Mouse (Mus musculus) brain, adult 2 months (tissue): ENCODE measurements around the gene Tmem41a.
"Not testable (repeated sequence)": the region's sequence is repeated elsewhere in the genome, so short reads cannot be mapped to it uniquely, and the experiment has no call there.

Source experiments
- DNase-seq: peaks from one replicate; pipeline ENCODE4 v3.0.0; 2011; ENCODE audit warnings: low read depth, low spot score

The Tmem41a gene

DNA sequence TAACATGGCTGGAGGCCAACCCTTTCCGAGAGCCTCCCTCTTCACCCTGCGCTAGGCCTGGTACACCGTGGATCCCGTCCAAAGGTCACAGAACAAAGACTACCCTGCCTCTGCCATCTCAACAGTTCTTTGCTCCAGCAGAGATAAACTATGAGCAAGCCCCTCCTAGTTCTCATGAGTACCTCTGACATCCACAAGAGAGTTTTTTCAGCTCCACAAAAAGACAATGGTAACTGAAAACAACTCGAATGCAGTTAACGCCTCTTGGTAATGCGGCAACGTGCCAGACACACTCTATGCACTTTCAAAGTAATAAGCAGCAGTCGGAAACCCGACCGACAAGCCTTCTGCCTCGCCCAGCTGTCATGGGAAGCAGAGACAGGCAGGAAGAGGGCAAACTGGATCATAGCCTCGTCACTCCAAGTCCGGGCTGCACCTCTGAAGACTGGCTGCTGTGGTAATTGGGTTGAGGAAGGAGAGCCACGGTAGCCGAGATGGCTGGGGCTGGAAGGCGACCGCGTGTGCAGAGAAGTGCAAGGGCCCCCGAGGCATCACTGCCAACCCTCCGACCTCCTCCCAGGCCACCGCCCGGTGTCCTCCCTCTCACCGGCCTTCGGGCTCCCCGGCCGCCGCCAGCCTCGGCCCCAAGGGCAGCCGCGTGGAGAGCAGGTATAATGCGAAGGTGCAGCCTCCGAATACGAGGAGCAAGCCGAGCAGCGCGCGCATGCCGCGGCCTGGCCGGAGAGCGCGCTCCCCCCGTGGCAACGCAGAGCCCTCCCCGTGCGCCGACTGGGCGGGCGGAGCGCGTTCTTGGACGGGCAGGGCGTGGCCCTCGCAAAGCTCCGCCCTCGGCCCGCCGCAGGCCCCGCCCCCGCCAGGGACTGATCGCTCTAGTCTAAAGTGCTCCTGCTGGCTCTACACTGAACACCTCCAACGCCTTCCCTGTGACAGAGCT, at the start of gene Tmem41a:
Gene Tmem41a, minus strand, starts transcription at position 792 of the 955 bp plus-strand sequence.
- DNase-seq = peak; percentile 95

DNA sequence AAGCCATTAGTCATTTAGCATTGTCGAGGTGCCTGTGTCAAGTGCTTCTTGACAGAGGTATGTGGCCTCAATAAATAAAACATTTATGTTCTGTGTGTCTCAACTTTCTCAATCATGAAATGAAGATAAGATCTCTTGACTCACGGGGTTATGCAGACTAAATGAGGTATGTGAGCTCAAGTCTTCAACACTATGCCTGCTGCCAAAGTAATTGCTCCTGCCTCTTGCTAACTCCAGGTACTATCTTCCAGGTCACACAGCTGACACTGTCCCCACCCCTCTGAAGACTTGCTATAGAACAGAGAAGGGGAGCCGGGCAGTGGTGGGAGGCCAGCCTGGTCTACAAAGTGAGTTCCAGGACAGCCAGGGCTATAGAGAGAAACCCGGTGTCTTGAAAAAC, 49.0 kb upstream of the Tmem41a start:
- DNase-seq = no peak

DNA sequence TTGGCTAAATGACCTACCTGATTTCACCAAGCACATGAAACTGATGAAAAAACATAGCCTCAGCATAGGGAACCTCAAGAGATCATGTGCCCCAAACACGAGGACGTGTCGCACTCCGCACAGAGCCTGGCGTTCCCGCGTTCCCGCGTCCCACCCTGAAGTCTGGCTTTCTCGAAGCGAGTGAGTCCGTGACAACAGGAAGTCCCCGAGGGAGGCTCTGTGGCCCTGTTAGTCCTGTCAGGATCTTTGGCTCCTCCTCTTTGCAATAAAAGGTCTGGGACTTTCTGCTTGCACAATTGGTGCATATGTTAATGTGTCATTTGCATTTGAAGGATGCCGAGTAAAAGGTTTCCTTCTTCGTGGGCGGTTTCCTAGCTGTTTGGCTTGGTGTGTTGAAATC, 48.0 kb upstream of the Tmem41a start, which contains the start of gene Liph:
Gene Liph, minus strand, starts transcription at position 360 of the 400 bp plus-strand sequence.
- DNase-seq = peak; percentile 24

DNA sequence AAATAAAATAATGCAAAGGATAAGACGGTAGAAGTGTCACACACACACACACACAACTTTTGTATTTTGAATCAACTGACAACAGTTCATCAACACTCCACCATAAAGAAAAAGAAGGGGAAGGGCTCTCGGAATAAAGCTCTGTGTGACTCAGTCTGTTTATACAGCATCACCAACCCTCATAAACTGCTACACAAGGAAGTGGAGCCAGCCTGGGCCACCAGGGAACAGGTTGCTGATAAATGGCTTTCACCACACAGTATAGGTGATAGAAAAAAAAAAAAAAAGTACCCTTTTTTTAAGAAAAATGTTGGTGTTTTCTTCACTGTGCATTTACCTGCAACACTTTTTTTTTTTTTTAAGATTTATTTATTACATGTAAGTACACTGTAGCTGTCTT, 44.4 kb upstream of the Tmem41a start:
- DNase-seq = no peak

DNA sequence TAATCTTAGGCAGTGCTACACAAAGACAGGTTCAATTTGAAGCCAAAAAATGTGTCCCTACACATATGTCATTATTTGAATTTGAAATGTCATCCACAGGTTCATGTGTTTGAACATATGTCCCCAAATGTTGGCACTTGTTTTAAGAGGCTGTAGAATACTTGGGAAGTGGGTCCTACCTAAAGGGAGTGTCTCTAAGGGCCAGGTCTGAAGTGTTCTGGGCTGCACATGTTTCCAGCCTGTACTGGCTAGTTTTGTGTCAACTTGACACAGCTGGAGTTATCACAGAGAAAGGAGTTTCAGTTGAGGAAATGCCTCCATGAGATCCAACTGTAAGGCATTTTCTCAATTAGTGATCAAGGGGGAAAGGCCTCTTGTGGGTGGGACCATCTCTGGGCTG, 43.5 kb upstream of the Tmem41a start:
- DNase-seq = not testable (repeated sequence)

DNA sequence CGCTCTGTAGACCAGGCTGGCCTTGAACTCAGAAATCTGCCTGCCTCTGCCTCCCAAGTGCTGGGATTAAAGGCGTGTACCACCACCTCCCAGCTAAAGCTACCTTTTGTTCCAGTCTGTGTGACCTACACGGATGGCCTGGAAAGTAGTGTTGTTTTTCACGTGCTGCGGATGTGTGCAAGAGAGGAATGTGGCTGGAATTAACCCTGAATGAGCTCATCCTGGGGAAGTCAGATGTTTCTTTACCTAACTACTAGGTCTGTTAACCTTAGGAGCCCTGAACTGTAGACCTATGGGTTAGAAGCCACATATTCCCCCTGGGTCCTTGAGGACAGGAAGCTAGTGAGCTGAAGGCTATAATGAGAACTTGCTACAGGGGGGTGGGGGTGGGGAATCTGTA, 40.6 kb upstream of the Tmem41a start:
- DNase-seq = no peak

DNA sequence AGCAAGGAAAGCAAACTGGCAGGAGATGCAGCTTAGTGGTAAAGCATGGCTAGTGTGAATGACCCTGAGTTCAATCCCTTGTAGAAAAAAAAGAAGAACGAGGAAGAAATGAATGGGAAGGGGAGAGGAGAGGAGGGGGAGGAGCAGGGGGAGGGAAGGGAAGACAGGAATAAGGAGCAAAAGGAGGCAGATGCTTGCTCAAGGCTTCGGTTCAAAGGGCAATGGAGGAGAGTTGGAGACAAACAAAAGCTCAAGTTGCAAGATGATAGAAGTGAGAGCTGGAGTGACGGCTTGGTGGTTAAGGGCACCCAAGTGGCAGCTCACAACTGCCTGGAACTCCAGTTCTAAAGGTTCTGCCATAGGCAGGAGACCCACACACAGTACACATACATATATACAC, 38.8 kb upstream of the Tmem41a start:
- DNase-seq = no peak

DNA sequence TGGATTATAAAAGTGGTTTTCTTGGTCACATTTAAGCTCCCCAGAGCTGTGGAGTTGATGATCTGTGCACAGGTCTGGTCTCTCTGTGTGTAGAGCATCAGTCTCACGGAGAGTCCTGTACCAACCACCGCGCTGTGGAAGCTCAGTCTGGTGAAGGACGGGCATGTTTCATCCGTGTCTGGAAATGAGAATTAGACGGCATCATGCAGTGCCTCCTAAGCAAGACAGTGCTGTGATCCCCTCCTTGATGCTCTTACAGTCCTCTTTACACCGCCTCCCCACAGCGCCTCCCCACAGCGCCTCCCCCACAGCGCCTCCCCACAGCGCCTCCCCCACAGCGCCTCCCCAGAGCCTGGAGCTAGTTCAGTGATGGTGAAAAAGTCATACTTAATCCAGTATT, 36.7 kb upstream of the Tmem41a start:
- no peak for DNase-seq

DNA sequence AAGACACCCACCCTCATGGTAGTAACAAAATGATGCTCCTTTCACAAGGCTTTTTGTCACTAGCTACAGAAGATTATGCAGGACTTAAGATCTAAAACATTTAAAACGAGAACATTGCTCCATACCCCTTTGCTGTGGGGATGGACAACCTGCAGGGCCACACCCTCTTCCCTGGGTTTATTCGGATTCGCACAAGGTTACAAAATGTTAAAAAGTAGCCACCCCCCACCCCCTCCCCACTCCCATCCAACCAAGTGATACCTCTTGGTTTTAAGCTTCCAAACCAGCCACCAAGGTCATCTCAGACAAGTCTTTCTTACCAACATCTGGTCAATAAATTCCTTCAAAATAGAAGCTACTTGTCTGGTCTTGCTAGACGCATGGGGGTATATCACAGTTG, 36.2 kb upstream of the Tmem41a start:
- DNase-seq = no peak

DNA sequence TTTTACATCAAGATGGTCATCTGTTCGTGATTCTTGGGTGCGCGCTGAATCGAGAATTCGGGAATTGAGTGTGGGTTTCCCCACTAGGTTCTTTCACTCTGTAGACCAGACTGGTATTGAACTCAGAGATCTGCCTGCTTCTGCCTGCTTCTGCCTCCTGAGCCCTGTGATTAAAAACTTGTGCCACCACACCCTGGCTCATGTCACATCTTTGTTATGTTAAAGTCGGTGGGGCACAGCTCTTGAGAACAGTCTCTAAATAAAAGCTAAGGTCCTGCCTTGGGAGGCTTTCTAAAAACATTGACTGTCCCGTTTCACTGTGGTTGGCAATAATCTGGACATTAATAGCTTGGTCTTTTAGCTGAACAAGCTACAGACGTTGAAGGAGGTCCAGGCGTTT, 35.8 kb upstream of the Tmem41a start:
- no peak for DNase-seq

DNA sequence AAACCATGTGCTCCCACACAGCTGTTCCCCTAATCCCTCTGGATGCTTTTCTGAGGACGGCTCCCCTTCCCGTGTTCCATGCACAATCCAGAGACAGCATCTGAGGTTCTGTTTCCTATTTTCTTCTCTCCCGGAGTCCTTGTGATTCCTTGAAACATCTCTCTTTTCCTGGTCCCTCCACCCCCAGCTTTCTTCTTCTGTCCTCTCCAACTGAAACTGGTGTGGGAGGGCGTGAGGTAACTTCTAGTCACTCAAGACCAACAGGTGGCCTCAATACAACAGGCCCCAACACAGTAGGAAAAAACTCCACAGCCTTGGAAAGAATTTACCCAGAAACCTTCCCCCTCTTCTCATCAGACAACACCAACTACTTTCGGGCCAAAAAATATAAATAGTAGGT, 30.0 kb upstream of the Tmem41a start:
- DNase-seq = peak; percentile 48

DNA sequence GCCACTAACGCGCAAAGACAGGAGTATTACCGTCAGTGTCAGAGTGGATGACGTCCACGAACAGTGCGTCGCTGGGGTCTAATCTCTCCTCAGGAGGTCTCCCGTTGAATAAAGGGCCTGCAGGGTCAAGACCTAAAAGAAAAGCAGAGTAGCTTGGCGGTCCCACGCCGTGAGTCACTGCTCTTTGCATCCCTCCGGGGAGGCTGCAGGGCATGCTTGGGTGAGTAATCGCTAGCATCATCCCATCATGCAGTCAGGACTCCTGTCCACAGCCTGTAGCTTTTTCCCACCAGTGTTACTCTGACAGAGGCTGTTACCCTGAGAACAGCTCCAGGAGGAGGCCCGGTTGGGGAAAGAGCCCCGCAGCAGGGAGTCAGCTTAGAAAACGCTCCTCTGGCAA, 28.9 kb upstream of the Tmem41a start:
- DNase-seq = peak; percentile 64

DNA sequence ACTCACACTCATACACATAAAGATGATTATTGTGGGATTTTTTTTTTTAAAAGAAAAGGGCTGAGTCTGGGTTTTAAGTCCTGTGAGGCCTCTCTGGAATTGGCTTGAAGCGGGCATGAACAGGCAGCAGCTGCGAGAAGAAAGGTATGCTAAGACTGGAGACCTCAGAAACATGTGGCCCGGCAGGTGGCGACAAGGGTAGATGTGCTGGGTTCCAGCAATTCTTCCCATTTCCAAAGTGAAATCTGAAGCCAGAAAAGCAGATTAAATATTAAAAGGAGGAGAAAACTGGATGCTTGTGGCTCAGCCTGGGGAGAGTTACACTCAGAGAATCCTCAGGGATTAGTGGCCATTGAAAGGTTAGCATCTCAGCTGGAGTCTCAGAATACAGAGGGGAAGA, 24.1 kb upstream of the Tmem41a start:
- DNase-seq = no peak

DNA sequence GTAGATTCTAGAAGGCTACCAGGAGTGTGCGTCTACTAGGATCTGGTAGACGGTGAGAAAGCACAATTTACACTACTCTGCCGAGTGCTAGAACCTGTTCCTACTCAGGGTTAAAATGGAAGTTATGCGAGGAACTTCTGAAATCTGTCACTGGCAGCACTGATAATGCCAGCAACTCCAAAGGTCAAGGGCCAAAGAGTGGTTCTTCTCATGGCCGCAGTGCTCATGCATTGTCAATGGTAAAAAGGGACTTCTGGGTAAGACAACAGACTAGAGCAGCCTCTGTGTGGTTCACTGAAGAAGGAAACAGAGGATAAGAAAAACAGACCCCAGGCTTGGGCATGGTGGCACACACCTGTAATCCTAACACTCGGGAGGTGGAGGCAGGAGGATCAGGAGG, 23.2 kb upstream of the Tmem41a start:
- DNase-seq = no peak

DNA sequence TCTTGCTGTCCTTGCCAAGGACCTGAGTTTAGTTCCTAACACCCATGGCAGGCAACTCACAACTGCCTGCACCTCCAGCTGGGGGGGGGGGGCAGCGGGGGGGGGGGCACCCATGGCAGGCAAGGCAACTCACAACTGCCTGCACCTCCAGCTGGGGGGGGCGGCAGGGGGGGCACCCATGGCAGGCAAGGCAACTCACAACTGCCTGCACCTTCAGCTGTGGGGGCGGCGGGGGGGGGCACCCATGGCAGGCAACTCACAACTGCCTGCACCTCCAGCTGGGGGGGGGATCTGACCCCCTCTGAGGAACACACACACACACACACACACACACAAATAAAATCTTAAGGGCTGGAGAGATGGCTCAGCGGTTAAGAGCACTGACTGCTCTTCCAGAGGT, 22.5 kb upstream of the Tmem41a start:
- no peak for DNase-seq

DNA sequence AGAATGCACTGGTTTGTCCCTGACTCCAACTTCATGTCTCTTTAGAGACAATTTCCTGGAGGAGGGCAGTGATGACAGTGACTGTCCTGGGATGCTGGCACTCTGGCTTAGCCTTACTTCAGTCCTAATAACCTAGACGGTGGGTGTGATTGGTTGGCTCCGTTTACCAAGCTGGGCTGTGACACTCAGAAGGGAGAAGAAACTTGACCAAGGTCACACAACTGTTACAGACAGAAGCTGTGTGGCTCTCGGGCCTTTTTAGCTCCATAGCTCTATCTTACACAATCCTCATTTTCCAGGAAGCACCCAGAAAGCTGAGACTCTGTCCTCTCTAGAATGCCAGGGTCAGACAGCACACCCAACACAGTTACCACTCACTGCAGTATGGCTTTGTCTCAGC, 18.2 kb upstream of the Tmem41a start:
- no peak for DNase-seq

DNA sequence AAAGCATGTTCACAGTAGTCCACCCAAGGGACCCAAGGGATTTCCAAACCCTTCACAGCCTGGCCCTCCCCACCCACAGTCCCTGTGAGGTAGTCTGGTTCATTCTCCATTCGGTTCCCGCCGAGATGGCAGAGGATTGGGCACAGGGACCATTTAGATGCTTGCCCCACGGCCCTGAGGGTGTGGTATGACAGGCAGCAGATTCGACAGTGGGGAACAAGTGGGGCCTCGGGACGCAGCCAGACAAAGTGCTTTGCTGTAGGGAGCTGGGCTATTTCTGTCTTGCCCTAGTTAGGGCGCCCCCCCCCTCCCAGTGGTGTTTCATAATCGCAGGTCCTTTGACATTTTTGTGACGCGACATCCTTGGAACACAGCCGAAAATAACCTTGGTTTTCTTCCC, 8.2 kb upstream of the Tmem41a start:
- DNase-seq = peak; percentile 60

DNA sequence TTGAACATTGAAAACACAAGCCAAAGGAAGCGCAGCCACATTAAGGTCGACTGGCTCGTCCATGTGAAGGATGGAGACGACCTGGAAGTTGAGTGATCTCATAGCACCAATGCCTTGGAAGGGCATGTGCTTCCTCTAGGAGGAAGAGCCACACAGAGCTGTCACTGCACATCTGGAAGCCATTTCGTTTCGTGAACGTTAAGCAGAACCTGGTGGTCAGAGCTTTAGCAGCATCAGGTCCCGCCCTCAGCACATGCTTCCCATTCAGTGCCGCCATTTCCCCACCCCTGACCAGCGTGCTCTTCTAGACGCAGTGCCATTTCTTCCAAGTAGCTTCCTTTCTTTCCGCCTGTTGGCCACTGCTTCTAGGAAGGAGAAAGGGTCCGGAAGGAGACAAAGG, 18.9 kb downstream of the Tmem41a start:
- DNase-seq = no peak

DNA sequence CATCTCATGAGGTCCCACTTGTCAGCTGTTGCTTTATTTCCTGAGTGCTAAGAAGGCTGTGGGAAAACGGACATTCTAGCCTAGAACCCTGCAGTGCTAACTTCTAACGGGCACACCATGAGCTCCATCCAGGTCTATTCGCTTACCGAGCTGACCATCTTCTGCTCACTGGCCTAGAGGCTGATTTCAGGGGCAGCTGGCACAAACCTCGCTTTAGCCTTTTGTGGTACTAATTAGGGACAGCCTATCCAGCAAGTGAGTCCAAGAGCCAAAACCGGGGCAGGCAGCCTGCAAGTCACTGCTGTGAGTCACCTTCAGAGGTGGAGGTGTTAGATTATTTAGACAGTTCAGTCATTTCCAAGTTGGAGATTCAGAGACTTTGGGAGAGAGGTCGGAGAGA, 30.7 kb downstream of the Tmem41a start:
- DNase-seq = peak; percentile 68

DNA sequence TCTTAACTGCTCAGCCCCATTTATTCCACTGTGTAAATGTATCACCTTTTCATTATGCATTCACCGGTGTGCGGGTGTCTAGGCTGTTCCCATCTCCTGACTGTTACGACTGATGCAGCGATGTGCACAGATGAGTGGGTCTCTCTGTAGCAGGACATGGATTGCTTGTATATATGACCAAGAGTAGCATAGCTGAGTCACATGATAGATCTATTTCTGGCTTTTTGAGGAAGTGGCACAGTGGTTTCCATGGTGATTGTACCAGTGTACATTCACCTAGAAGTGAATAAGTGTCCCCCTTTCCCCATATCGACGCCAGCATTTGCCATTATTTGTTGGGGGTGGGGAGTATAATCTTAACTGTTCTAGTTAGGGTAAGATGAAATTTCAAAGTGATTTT, 34.0 kb downstream of the Tmem41a start:
- peak; percentile 58 for DNase-seq

DNA sequence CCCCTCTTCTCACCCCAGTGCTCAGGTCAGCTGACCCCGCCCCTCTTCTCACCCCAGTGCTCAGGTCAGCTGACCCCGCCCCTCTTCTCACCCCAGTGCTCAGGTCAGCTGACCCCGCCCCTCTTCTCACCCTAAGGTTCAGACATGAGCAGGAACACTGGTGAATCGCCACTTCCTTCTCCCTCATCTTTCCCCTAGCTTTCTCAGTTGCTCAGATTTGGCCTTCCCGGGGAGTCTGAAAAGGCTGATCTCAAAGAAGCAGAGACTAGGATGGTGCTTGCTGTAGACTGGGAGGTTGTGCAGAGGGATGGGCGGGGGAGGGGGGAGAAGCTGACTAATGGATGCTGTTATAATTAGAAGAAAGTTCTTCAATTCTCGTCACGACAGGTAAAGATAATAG, 38.4 kb downstream of the Tmem41a start:
- peak; percentile 28 for DNase-seq

DNA sequence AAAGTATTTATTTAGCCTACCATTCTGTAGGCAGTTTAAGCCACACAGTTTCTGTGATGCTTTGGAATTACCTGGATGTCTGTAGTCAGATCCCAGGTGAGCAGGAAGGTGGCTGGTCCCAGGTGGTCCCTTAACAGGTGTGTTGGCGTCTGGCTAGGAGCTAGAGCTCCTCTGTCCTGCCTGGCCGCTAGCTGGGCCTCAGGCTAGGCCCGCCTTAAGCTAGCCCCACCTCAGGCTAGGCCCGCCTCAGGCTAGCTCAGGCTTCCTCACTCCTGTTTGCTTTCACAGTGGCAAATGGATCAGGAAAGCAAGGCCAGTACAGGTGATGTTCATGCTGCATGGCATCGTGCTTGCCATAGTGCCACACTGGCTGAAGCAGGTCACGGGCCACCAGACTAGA, 40.5 kb downstream of the Tmem41a start:
- DNase-seq = no peak

DNA sequence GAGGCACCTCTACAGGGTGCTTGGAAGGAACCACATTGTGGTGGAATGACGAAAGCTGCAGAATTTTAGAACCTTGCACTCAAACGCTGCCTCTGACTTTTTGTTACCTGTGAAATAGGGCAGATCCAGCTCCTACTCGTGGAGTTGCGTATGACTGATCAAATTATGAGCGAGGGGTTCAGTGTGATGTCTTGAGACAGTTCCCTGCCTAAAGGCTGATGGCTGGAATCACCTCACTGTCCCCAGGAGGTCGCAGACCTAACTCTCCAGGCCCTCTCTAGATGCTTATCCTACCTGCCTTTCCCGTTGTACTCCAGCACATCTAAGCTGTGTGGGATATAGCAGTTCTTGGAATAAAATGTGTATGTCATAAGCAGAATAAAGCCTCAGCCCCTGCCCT, 41.4 kb downstream of the Tmem41a start:
- DNase-seq = no peak

DNA sequence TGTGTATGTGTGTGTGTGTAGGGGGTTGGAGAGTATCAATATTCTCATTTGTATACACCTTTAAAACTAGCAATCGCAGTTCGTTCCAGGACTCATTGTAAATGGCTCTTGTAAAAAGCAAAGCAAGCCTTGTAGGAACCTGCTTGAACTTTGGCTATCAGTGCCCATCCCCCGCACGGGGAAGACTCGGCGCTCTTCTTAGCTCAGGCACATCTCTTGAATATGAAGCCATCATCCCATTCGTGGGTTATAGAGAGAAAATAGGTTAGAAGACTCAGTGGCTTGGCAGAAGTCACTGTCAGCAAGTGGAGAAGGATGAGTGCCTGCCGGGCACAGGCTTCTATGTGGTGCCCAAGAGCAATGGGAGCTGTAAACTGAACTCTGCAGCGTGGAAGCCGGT, 42.7 kb downstream of the Tmem41a start:
- DNase-seq = no peak
